Mouse (Mus musculus) brain, adult 2 months (tissue): Measurements from ENCODE around the gene Erf.
"Not testable (repeated sequence)": the region's sequence is repeated elsewhere in the genome, so short reads cannot be mapped to it uniquely, and the experiment has no call there.

Experiments used
- DNase-seq: peaks from one replicate; pipeline ENCODE4 v3.0.0; 2011; ENCODE audit warnings: low read depth, low spot score

Erf gene

GRCm38 (mm10) chr7:25267751-25268463 lies 17.3 kb upstream of the Erf start:
- peak; percentile 100 for DNase-seq

- DNase-seq = peak; percentile 100
Observed at GRCm38 (mm10) chr7:25267301-25267750, 16.8 kb upstream of the Erf start, which contains the start of gene Cic. Gene Cic (plus strand): TSS chr7:25267704.

GRCm38 (mm10) chr7:25266180-25266962 lies 15.8 kb upstream of the Erf start:
- DNase-seq = no peak

- DNase-seq = not testable (repeated sequence)
Observed at GRCm38 (mm10) chr7:25265743-25266142, 15.2 kb upstream of the Erf start.

GRCm38 (mm10) chr7:25263968-25264870 lies 13.7 kb upstream of the Erf start:
- DNase-seq = no peak

- DNase-seq = no peak
Observed at GRCm38 (mm10) chr7:25261896-25262295, 11.3 kb upstream of the Erf start.

- peak; percentile 51 for DNase-seq
Observed at GRCm38 (mm10) chr7:25251822-25252221, 1.3 kb upstream of the Erf start.

- DNase-seq = peak; percentile 60
Observed at GRCm38 (mm10) chr7:25251071-25251791, 670 bp upstream of the Erf start.

- DNase-seq = peak; percentile 77
Observed at GRCm38 (mm10) chr7:25249314-25250140, 1.0 kb downstream of the Erf start.

- DNase-seq = peak; percentile 49
Observed at GRCm38 (mm10) chr7:25248846-25249313, 1.7 kb downstream of the Erf start.

GRCm38 (mm10) chr7:25248018-25248647 lies 2.4 kb downstream of the Erf start:
- peak; percentile 93 for DNase-seq

- no peak for DNase-seq
Observed at GRCm38 (mm10) chr7:25247498-25247897, 3.1 kb downstream of the Erf start.

GRCm38 (mm10) chr7:25246759-25247137 lies 3.8 kb downstream of the Erf start:
- peak; percentile 65 for DNase-seq

GRCm38 (mm10) chr7:25246079-25246758 lies 4.3 kb downstream of the Erf start:
- no peak for DNase-seq

GRCm38 (mm10) chr7:25244562-25245369 lies 5.8 kb downstream of the Erf start:
- no peak for DNase-seq

- no peak for DNase-seq
Observed at GRCm38 (mm10) chr7:25243361-25243760, 7.2 kb downstream of the Erf start.

- DNase-seq = peak; percentile 96
Observed at GRCm38 (mm10) chr7:25241062-25241461, 9.5 kb downstream of the Erf start.

GRCm38 (mm10) chr7:25240631-25241030 lies 9.9 kb downstream of the Erf start:
- DNase-seq = no peak
